Mouse (Mus musculus) ES-Bruce4 (cell line): ENCODE measurements around the gene Gfy.

Experiments used
- CTCF ChIP-seq: IDR thresholded peaks from one replicate; pipeline ENCODE4 v1.8.1; 2011; ENCODE audit warnings: low read depth, low read length
- EP300 ChIP-seq: IDR thresholded peaks from 2 replicates; pipeline ENCODE4 v1.6.1; 2011; ENCODE audit warnings: low read depth, low read length; ENCODE audit not compliant: insufficient read depth

- TF ChIP-seq CTCF, result no peak
- TF ChIP-seq EP300, result no peak
Measured at GRCm38 (mm10) chr7:45193406-45193805, 14.0 kb upstream of the Gfy start.
